Mouse (Mus musculus): ENCODE results near the gene Tmem86a. TPM values are rescaled to one million over a fixed set of nuclear protein-coding genes. Genes with fewer than 3 reads are reported as not detected.

Gene Tmem86a
- 1 to 10 TPM; 4.4 to 5.1 TPM for total RNA-seq (2023)

GRCm38 (mm10) chr7:47050366-47050765, at the start of gene Tmem86a:
Gene Tmem86a, plus strand, starts transcription at chr7:47050601.

GRCm38 (mm10) chr7:47008168-47008993, 42.0 kb upstream of the Tmem86a start, which contains the start of gene Spty2d1:
Gene Spty2d1, minus strand, starts transcription at chr7:47008411.

Other genes starting within 250 kb of the Tmem86a start
- gene Ldha, start 209.1 kb upstream of the Tmem86a start, total RNA-seq (2023): 100 to 1,000 TPM; 159 to 161 TPM
- gene Ldhc, start 189.4 kb upstream of the Tmem86a start, total RNA-seq (2023): not detected
- 10 to 100 TPM; 58.6 to 68.4 TPM for gene Tsg101, start 130.6 kb upstream of the Tmem86a start, total RNA-seq (2023)
- 10 to 100 TPM in 1 of 2 experiments, 1 to 10 TPM in 1; 7.3 to 11.6 TPM for gene Uevld, start 92.1 kb upstream of the Tmem86a start, total RNA-seq (2023)
- not detected for gene Gm9999, start 67.0 kb upstream of the Tmem86a start, total RNA-seq (2023)
- 10 to 100 TPM; 90.3 to 95.4 TPM for gene Spty2d1, start 42.2 kb upstream of the Tmem86a start, total RNA-seq (2023)
- gene Ptpn5, start 83.1 kb downstream of the Tmem86a start, total RNA-seq (2023): not detected
- not detected for gene Mrgpra6, start 154.3 kb downstream of the Tmem86a start, total RNA-seq (2023)
- not detected for gene Mrgpra9, start 202.2 kb downstream of the Tmem86a start, total RNA-seq (2023)

Measured in B cell, adult 67 days (primary cell).